Mouse (Mus musculus): ENCODE measurements around the gene Msl1. TPM values are rescaled to one million over a fixed set of nuclear protein-coding genes. Genes with fewer than 3 reads are reported as not detected.
A peak's percentile ranks its signal among the peaks of the same experiment; 100 is the strongest.

The Msl1 gene
- polyA plus RNA-seq (2012; ENCODE audit: insufficient read depth, insufficient read length, missing spikeins) = 36.3 and 40.8 TPM in 2 replicates

GRCm38 (mm10) chr11:98795015-98795713, at the start of gene Msl1:
Gene Msl1 (plus strand): TSS chr11:98795516.
- Histone ChIP-seq H3K27ac (replicated peaks; ENCODE audit: low read depth, low read length) (peak within 1 kb of the TSS; percentile 96), H3K4me3 (ENCODE audit: insufficient read depth, low read depth, low read length) (peak within 1 kb of the TSS; percentile 88), H3K4me1 (ENCODE audit: control insufficient read depth, insufficient read depth, insufficient read length, low read length) (peaks cover 12% of the 10 kb centered on the region)

- Histone ChIP-seq H3K4me1 (ENCODE audit: control insufficient read depth, insufficient read depth, insufficient read length, low read length) (peaks cover 63% of the 10 kb centered on the region), H3K4me3 (ENCODE audit: insufficient read depth, low read depth, low read length) (peak overlapping the region; percentile 40; the same call in 1 of the 2 replicates)
Measured at GRCm38 (mm10) chr11:98745932-98746853, 49.1 kb upstream of the Msl1 start.

GRCm38 (mm10) chr11:98746855-98747693, 48.2 kb upstream of the Msl1 start:
- peak overlapping the region; percentile 62 for H3K27ac ChIP-seq (replicated peaks; ENCODE audit: low read depth, low read length)
- peaks cover 68% of the 10 kb centered on the region for H3K4me1 ChIP-seq (ENCODE audit: control insufficient read depth, insufficient read depth, insufficient read length, low read length)
- H3K4me3 ChIP-seq (ENCODE audit: insufficient read depth, low read depth, low read length) = peak overlapping the region; percentile 40

More at GRCm38 (mm10) chr11:98745932-98746853, 49.1 kb upstream of the Msl1 start:
- peak overlapping the region; percentile 62 for H3K27ac ChIP-seq (replicated peaks; ENCODE audit: low read depth, low read length)

- Histone ChIP-seq H3K4me3 (ENCODE audit: insufficient read depth, low read depth, low read length) (peak overlapping the region; percentile 29), H3K27ac (replicated peaks; ENCODE audit: low read depth, low read length) (peak overlapping the region; percentile 63), H3K4me1 (ENCODE audit: control insufficient read depth, insufficient read depth, insufficient read length, low read length) (peaks cover 76% of the 10 kb centered on the region)
Measured at GRCm38 (mm10) chr11:98747804-98748505, 47.4 kb upstream of the Msl1 start.

- 0 out of 2 replicates have a peak overlapping the region, but pooled peaks have one; percentile 17 for H3K27ac ChIP-seq (replicated peaks; ENCODE audit: low read depth, low read length)
- no peak overlapping the region for H3K4me3 ChIP-seq (ENCODE audit: insufficient read depth, low read depth, low read length)
- H3K4me1 ChIP-seq (ENCODE audit: control insufficient read depth, insufficient read depth, insufficient read length, low read length) = peaks cover 79% of the 10 kb centered on the region
Measured at GRCm38 (mm10) chr11:98748506-98749416, 46.6 kb upstream of the Msl1 start.

GRCm38 (mm10) chr11:98749716-98750115, 45.6 kb upstream of the Msl1 start:
- H3K4me1 ChIP-seq (ENCODE audit: control insufficient read depth, insufficient read depth, insufficient read length, low read length) = peaks cover 79% of the 10 kb centered on the region
- peak overlapping the region; percentile 34; the same call in 1 of the 2 replicates for H3K27ac ChIP-seq (replicated peaks; ENCODE audit: low read depth, low read length)
- no peak overlapping the region for H3K4me3 ChIP-seq (ENCODE audit: insufficient read depth, low read depth, low read length)

GRCm38 (mm10) chr11:98750351-98751201, 44.7 kb upstream of the Msl1 start:
- peak overlapping the region; percentile 34; the same call in 1 of the 2 replicates for H3K27ac ChIP-seq (replicated peaks; ENCODE audit: low read depth, low read length)
- H3K4me1 ChIP-seq (ENCODE audit: control insufficient read depth, insufficient read depth, insufficient read length, low read length) = peaks cover 74% of the 10 kb centered on the region
- peak overlapping the region; percentile 8 for H3K4me3 ChIP-seq (ENCODE audit: insufficient read depth, low read depth, low read length)

GRCm38 (mm10) chr11:98751221-98751782, 44.0 kb upstream of the Msl1 start:
- Histone ChIP-seq H3K27ac (replicated peaks; ENCODE audit: low read depth, low read length) (peak overlapping the region; percentile 34; the same call in 1 of the 2 replicates), H3K4me3 (ENCODE audit: insufficient read depth, low read depth, low read length) (no peak overlapping the region), H3K4me1 (ENCODE audit: control insufficient read depth, insufficient read depth, insufficient read length, low read length) (peaks cover 66% of the 10 kb centered on the region)

GRCm38 (mm10) chr11:98752562-98753140, 42.7 kb upstream of the Msl1 start:
- Histone ChIP-seq H3K4me3 (ENCODE audit: insufficient read depth, low read depth, low read length) (no peak overlapping the region), H3K4me1 (ENCODE audit: control insufficient read depth, insufficient read depth, insufficient read length, low read length) (peaks cover 55% of the 10 kb centered on the region), H3K27ac (replicated peaks; ENCODE audit: low read depth, low read length) (peak overlapping the region; percentile 46; the same call in 1 of the 2 replicates)

GRCm38 (mm10) chr11:98753264-98753663, 42.1 kb upstream of the Msl1 start:
- H3K4me3 ChIP-seq (ENCODE audit: insufficient read depth, low read depth, low read length) = no peak overlapping the region
- H3K27ac ChIP-seq (replicated peaks; ENCODE audit: low read depth, low read length) = peak overlapping the region; percentile 74
- peaks cover 49% of the 10 kb centered on the region for H3K4me1 ChIP-seq (ENCODE audit: control insufficient read depth, insufficient read depth, insufficient read length, low read length)

- peak overlapping the region; percentile 74 for H3K27ac ChIP-seq (replicated peaks; ENCODE audit: low read depth, low read length)
- peaks cover 40% of the 10 kb centered on the region for H3K4me1 ChIP-seq (ENCODE audit: control insufficient read depth, insufficient read depth, insufficient read length, low read length)
- no peak overlapping the region for H3K4me3 ChIP-seq (ENCODE audit: insufficient read depth, low read depth, low read length)
Measured at GRCm38 (mm10) chr11:98754151-98754620, 41.1 kb upstream of the Msl1 start.

- Histone ChIP-seq H3K4me3 (ENCODE audit: insufficient read depth, low read depth, low read length) (no peak overlapping the region), H3K4me1 (ENCODE audit: control insufficient read depth, insufficient read depth, insufficient read length, low read length) (peaks cover 36% of the 10 kb centered on the region), H3K27ac (replicated peaks; ENCODE audit: low read depth, low read length) (peak overlapping the region; percentile 74)
Measured at GRCm38 (mm10) chr11:98754621-98755181, 40.6 kb upstream of the Msl1 start.

Data from brown adipose tissue, adult 24 weeks (tissue).